Mouse (Mus musculus) ES-CJ7 (cell line): Measurements from ENCODE around the gene Ccnb3.
A peak's percentile ranks its signal among the peaks of the same experiment; 100 is the strongest.
"Not testable (repeated sequence)": the region's sequence is repeated elsewhere in the genome, so short reads cannot be mapped to it uniquely, and the experiment has no call there.

Source experiments
- DNase-seq: peaks from one replicate; pipeline ENCODE4 v3.0.0; 2011; ENCODE audit warnings: low read depth, low spot score

Ccnb3 gene

GRCm38 (mm10) chrX:7041519-7041918 lies at the start of gene Ccnb3:
TSS of gene Ccnb3 (minus strand) at chrX:7041619.
- DNase-seq: peak; percentile 4

DNA sequence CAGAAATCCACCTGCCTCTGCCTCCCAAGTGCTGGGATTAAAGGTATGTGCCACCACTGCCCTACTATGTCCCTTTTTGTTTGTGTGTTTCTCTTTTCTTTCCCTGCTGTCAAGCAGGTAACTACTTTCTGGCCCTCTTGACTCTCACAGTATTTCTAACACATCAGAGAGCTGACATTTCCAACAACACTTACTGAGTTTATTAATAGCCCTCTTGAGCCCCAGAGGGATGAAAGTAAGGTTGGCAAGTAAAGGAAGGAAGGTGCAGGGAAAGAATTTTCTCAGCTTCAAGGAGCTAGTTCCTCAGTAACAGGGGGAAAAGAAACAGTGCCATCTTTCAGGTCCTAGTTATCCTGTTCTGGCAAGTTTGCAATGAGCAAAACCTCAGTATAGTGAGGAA lies 48.9 kb upstream of the Ccnb3 start:
- DNase-seq: no peak

- no peak for DNase-seq
Measured at GRCm38 (mm10) chrX:7085878-7086277, 44.5 kb upstream of the Ccnb3 start.

GRCm38 (mm10) chrX:7079820-7080429 lies 38.5 kb upstream of the Ccnb3 start:
- DNase-seq: no peak

DNA sequence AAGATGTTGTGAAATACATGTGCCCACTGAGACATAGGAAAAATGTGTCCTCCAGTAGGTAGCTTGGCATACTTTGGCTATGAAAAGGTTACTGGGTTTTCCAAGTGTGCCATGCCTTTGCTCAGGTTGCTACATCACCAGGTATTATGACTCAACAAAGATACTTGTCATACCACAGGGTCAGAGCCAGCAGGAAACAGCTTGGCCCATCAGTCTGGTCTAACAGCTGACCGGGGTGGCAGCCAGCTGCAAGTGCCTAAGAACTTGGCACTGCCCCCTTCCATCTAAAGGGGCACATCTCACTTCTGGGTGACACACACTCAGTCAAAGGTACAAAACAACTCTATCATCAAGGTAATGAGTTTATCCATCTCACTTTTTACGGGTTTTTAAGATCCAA lies 26.6 kb upstream of the Ccnb3 start:
- DNase-seq: no peak

- DNase-seq: no peak
Measured at GRCm38 (mm10) chrX:7067219-7067618, 25.8 kb upstream of the Ccnb3 start, which contains the start of gene Akap4. TSS of gene Akap4 (plus strand) at chrX:7067519.

- DNase-seq: no peak
Measured at GRCm38 (mm10) chrX:7064109-7064508, 22.7 kb upstream of the Ccnb3 start.

DNA sequence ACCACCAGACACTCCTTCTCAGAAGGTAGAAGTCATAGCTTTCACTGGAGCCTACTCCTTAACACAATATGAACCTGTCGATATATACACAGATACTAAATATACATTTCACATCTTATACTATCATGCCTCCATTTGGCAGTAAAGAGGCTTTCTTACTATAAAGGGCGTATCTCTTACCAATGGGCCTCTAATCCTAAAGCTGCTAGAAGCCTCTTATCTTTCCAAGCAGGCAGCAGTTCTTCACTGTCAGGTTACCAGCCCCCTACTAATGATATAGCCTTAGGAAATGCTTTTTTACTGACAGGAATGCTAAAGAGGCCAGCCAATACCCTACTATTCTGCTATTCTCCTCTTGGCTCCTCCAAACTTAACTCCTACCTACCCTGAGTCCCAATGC lies 16.2 kb upstream of the Ccnb3 start:
- no peak for DNase-seq

DNA sequence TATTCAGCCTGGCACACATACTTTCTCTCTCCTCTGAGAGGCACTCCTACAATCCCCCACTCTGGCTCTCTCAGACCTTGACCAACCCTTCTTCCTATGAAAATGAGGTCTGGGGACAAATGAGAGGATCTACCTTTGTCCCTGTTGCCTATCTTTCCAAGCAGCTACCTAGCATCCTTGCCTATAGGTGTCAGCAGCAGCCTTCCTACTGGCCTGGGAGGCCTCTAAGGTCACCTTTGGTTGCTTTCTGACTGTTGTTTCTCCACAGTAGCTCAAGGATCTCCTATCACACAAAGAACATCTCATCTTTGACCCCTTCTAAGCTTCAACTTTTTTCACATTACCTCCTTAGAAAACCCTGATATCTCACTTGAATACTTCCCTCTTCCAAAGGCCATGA lies 15.6 kb upstream of the Ccnb3 start:
- DNase-seq: no peak

DNA sequence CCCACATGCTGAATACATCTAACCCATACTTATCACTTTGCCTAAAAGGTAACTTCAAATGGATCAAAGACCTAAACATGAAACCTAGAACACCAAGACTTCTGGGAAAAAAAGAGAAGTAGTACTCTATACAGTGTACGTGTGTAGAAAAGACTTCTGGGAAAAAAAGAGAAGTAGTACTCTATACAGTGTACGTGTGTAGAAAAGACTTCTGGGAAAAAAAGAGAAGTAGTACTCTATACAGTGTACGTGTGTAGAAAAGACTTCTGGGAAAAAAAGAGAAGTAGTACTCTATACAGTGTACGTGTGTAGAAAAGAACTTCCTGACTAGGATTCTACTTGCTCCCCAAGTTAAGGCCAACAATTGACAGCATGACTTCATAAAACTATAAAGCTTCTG lies 57.5 kb downstream of the Ccnb3 start:
- DNase-seq: not testable (repeated sequence)

DNA sequence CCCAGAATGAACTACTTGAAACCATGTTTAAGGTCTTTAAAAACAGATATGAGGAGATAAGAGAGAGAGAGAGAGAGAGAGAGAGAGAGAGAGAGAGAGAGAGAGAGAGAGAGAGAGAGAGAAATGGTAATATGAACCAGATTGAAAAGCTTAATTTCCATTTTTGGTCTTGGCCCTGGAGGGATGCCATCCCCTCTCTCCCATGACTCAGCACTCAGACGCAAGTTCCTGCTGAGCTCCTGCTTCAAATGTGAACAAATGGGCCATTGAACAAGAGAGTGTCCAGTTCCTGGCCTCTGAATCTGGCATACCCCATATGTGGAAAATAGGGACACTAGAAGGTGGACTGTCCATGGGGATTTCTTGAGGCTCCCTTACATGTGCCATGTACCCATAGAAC lies 69.5 kb downstream of the Ccnb3 start:
- no peak for DNase-seq

- DNase-seq: no peak
Measured at GRCm38 (mm10) chrX:6968598-6968997, 72.8 kb downstream of the Ccnb3 start.
